Mouse (Mus musculus): ENCODE measurements around the gene Relb.

DNA sequence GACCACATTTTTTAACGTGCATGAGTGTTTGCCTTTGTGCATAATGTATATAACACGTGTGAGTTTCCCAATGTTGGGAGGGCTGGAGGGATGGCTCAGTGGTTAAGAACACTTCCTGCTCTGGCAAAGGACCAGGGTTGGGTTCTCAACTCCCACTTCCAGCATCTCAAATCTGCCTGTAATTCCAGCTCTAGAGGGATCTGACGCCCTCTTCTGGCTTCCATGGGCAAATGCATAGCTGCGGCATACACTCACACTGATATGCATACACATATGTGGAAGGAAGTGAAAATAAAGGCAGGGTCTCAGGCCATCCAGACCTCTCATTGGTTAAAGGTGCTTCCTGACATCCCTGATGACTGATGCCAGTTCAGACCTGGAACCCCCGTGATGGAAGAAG is 21.9 kb downstream of the Relb start:
- TF ChIP-seq POLR2A (IDR thresholded peaks at IDR 0.05; ENCODE audit: extremely low read depth, insufficient read depth, low read length) (no peak), CTCF (IDR thresholded peaks at IDR 0.05; ENCODE audit: extremely low read depth, insufficient read depth, low read length) (no peak)
